Mouse (Mus musculus): ENCODE data around the gene Dhrs4.

The Dhrs4 gene

GRCm38 (mm10) chr14:55490361-55491201, 12.0 kb downstream of the Dhrs4 start, which contains the start of gene Carmil3:
Gene Carmil3 (plus strand): TSS chr14:55490651.
- peak; percentile 89 for DNase-seq

GRCm38 (mm10) chr14:55491291-55491833, 12.8 kb downstream of the Dhrs4 start:
- peak; percentile 74 for DNase-seq

GRCm38 (mm10) chr14:55492103-55492502, 13.5 kb downstream of the Dhrs4 start:
- DNase-seq = no peak

- no peak for DNase-seq
Measured at GRCm38 (mm10) chr14:55495509-55496240, 17.1 kb downstream of the Dhrs4 start.

- no peak for DNase-seq
Measured at GRCm38 (mm10) chr14:55496761-55497448, 18.3 kb downstream of the Dhrs4 start.

GRCm38 (mm10) chr14:55497449-55497821, 18.9 kb downstream of the Dhrs4 start:
- DNase-seq = peak; percentile 78

- DNase-seq = no peak
Measured at GRCm38 (mm10) chr14:55505612-55506011, 27.1 kb downstream of the Dhrs4 start.

- no peak for DNase-seq
Measured at GRCm38 (mm10) chr14:55507801-55508200, 29.2 kb downstream of the Dhrs4 start.

- DNase-seq = no peak
Measured at GRCm38 (mm10) chr14:55509540-55509939, 31.0 kb downstream of the Dhrs4 start.

- DNase-seq = peak; percentile 72
Measured at GRCm38 (mm10) chr14:55510125-55510731, 31.7 kb downstream of the Dhrs4 start, which contains the start of gene Cpne6. Gene Cpne6 (plus strand): TSS chr14:55510445.

GRCm38 (mm10) chr14:55511037-55511436, 32.5 kb downstream of the Dhrs4 start:
- DNase-seq = peak; percentile 82

- no peak for DNase-seq
Measured at GRCm38 (mm10) chr14:55513927-55514326, 35.4 kb downstream of the Dhrs4 start.

- no peak for DNase-seq
Measured at GRCm38 (mm10) chr14:55515846-55516245, 37.3 kb downstream of the Dhrs4 start.

GRCm38 (mm10) chr14:55518897-55519296, 40.3 kb downstream of the Dhrs4 start:
- DNase-seq = peak; percentile 88

- no peak for DNase-seq
Measured at GRCm38 (mm10) chr14:55519604-55520003, 41.0 kb downstream of the Dhrs4 start.

GRCm38 (mm10) chr14:55520451-55521361, 42.1 kb downstream of the Dhrs4 start:
- DNase-seq = peak; percentile 56

GRCm38 (mm10) chr14:55524062-55524461, 45.5 kb downstream of the Dhrs4 start:
- no peak for DNase-seq

- DNase-seq = no peak
Measured at GRCm38 (mm10) chr14:55524785-55525184, 46.2 kb downstream of the Dhrs4 start, which contains the start of gene Nrl. Gene Nrl (minus strand): TSS chr14:55524981.

- DNase-seq = no peak
Measured at GRCm38 (mm10) chr14:55526674-55527073, 48.1 kb downstream of the Dhrs4 start.

GRCm38 (mm10) chr14:55527940-55528339, 49.4 kb downstream of the Dhrs4 start:
- DNase-seq = no peak

- no peak for DNase-seq
Measured at GRCm38 (mm10) chr14:55536116-55536745, 57.7 kb downstream of the Dhrs4 start.

All from right cerebral cortex, adult 18-20 months (tissue).